Mouse (Mus musculus) cerebellum, adult 8-10 months (tissue): Measurements from ENCODE around the gene Mindy4.

ENCODE experiments used
- DNase-seq: peaks from one replicate; pipeline ENCODE4 v3.0.0; 2022

Mindy4 gene

GRCm38 (mm10) chr6:55344291-55345016, 141.3 kb downstream of the Mindy4 start:
- no peak for DNase-seq

- DNase-seq: no peak
Measured at GRCm38 (mm10) chr6:55345264-55345663, 142.1 kb downstream of the Mindy4 start.

- DNase-seq: no peak
Measured at GRCm38 (mm10) chr6:55346491-55346890, 143.3 kb downstream of the Mindy4 start.

GRCm38 (mm10) chr6:55347711-55348571, 144.8 kb downstream of the Mindy4 start:
- no peak for DNase-seq

- no peak for DNase-seq
Measured at GRCm38 (mm10) chr6:55349231-55349630, 146.0 kb downstream of the Mindy4 start.

GRCm38 (mm10) chr6:55350383-55350952, 147.3 kb downstream of the Mindy4 start:
- DNase-seq: no peak

- no peak for DNase-seq
Measured at GRCm38 (mm10) chr6:55351712-55352111, 148.5 kb downstream of the Mindy4 start.

GRCm38 (mm10) chr6:55353711-55354445, 150.7 kb downstream of the Mindy4 start:
- no peak for DNase-seq

GRCm38 (mm10) chr6:55354456-55355117, 151.4 kb downstream of the Mindy4 start:
- no peak for DNase-seq

GRCm38 (mm10) chr6:55355575-55355974, 152.4 kb downstream of the Mindy4 start:
- no peak for DNase-seq

- DNase-seq: no peak
Measured at GRCm38 (mm10) chr6:55356017-55356703, 153.0 kb downstream of the Mindy4 start.

- no peak for DNase-seq
Measured at GRCm38 (mm10) chr6:55356976-55357635, 153.9 kb downstream of the Mindy4 start.

GRCm38 (mm10) chr6:55357636-55358031, 154.5 kb downstream of the Mindy4 start:
- no peak for DNase-seq

- no peak for DNase-seq
Measured at GRCm38 (mm10) chr6:55358731-55359143, 155.6 kb downstream of the Mindy4 start.

- no peak for DNase-seq
Measured at GRCm38 (mm10) chr6:55362663-55363062, 159.5 kb downstream of the Mindy4 start.

- DNase-seq: no peak
Measured at GRCm38 (mm10) chr6:55367126-55367525, 163.9 kb downstream of the Mindy4 start.
